Mouse (Mus musculus): Measurements from ENCODE around the gene Adamtsl4. TPM values are rescaled to one million over a fixed set of nuclear protein-coding genes. Genes with fewer than 3 reads are reported as not detected.
"Not testable (repeated sequence)": the region's sequence is repeated elsewhere in the genome, so short reads cannot be mapped to it uniquely, and the experiment has no call there.

The Adamtsl4 gene
- total RNA-seq, 2 experiments from 2014 or later = 6.8 to 7.7 TPM

- intact Hi-C loops (cut with DNase I) = no loop called here
- no peak for TF ChIP-seq CTCF (IDR thresholded peaks at IDR 0.05)
- Histone ChIP-seq H3K27ac (no peak overlapping the region), H3K4me3 (no peak overlapping the region)
- DNase-seq (ENCODE audit: extremely low spot score in 1 of 2, low spot score in 2 of 2) = no peak
Observed at GRCm38 (mm10) chr3:95663486-95663885, 24.2 kb downstream of the Adamtsl4 start.

- DNase-seq (ENCODE audit: extremely low spot score in 1 of 2, low spot score in 2 of 2) = no peak
- Histone ChIP-seq H3K27ac (0 out of 2 replicates have a peak overlapping the region, but pooled peaks have one; percentile 45), H3K4me3 (no peak overlapping the region)
- no peak for TF ChIP-seq CTCF (IDR thresholded peaks at IDR 0.05)
- intact Hi-C loops (cut with DNase I) = no loop called here
Observed at GRCm38 (mm10) chr3:95662724-95663449, 24.8 kb downstream of the Adamtsl4 start.

DNA sequence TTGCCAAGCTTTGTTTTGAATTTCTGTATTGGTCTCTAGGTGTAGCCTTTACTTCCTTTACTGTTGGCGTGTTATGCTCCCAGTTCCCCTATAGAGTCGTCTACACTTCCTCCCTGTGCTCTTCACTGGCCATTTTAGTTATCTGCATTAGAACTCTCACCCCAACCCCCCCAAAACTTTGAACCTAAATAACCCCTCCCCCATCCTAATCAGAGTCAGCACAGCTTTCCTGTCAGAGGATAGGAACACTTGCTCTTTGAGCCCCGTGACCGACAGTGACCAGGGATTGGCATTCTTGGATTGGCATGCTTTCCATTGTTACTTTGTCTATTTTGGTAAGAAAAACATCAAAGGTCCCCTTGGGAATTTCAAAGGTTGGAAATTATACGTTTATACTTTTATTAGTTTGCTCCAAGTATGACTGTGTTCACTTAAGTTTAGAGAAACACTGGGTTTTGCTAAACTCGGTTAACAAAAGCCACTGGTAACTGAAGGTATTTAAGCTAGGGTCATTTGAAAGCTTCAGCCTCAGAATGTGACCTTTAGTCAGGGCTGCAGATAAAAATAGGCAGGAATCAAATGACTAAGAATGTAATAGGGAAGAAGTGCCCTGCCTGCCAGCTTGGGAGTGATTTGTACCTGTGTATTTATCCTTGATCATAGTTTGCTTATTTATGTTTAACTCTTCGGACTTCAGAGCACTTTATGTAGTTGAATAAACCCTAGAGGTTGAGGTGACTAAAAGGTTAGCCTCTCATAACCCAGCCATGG is 25.6 kb downstream of the Adamtsl4 start:
- no peak for DNase-seq (ENCODE audit: extremely low spot score in 1 of 2, low spot score in 2 of 2)
- peak overlapping the region; percentile 98; the same call in 1 of the 2 replicates for H3K4me3 ChIP-seq
- peak overlapping the region; percentile 45; the same call in 1 of the 2 replicates for H3K27ac ChIP-seq
- intact Hi-C loops (cut with DNase I) = no loop called here
- TF ChIP-seq CTCF (IDR thresholded peaks at IDR 0.05) = no peak

DNA sequence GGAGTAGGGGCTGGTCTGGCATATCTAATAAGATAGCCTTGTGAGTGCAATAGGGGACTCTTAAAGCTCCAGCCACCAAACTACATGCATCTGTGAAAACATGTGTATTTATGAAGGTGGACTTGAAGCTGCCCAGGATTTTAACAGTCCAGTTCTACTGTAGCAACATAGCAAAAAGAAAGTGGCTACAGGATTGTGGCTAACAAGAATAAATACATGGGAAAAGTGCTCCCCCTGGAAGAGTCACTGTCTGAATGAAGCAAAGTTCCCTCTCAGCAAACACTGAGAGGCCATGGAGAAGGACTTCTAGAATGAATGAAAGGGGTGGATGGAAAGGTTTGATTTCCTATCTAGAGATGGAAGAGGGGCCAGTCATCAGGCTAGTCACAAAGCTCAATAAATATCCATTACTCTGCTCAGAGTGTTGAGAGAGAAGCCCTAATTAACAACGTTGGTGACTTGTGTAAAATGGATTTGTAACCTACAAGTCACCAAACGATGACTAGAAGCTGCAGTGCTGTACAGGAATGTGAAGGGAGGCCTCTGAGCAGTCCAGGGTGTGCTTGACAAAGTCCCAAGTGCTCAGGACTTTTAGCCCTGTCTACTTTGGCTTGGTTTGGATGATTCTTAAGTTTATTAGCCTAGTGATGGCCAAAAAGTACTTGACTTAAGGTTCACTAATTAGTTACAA is 26.8 kb downstream of the Adamtsl4 start:
- intact Hi-C loops (cut with DNase I) = no loop called here
- TF ChIP-seq CTCF (IDR thresholded peaks at IDR 0.05) = no peak
- peak overlapping the region; percentile 98 for H3K4me3 ChIP-seq
- H3K27ac ChIP-seq = no peak overlapping the region; the same call in 1 of the 2 replicates
- no peak for DNase-seq (ENCODE audit: extremely low spot score in 1 of 2, low spot score in 2 of 2)

DNA sequence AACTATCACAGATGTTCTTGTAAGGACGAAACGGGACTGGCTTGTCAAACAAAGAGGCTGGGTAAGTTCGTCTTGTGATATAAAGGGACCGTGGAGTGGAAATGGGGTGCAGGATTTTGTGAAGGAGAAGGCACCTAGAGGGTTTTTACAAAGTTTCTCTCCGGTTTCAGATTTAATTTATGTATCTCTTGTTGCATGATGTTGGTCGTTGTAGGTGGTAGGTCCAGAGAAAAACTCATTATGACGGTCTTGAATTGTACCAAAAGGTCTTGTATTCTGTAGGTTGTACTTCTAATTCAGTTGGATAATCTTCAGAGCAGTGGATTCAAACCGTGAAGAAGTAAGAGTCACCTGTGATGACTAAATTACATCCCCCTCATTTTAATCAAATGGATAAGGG is 27.8 kb downstream of the Adamtsl4 start:
- TF ChIP-seq CTCF (IDR thresholded peaks at IDR 0.05) = no peak
- H3K4me3 ChIP-seq = peak overlapping the region; percentile 98
- intact Hi-C loops (cut with DNase I) = loop anchor here (2.0 kb wide), 1 partner anchor 33 kb away; no protein-coding TSS in a partner anchor
- DNase-seq (ENCODE audit: extremely low spot score in 1 of 2, low spot score in 2 of 2) = no peak
- H3K27ac ChIP-seq = peak overlapping the region; percentile 96

DNA sequence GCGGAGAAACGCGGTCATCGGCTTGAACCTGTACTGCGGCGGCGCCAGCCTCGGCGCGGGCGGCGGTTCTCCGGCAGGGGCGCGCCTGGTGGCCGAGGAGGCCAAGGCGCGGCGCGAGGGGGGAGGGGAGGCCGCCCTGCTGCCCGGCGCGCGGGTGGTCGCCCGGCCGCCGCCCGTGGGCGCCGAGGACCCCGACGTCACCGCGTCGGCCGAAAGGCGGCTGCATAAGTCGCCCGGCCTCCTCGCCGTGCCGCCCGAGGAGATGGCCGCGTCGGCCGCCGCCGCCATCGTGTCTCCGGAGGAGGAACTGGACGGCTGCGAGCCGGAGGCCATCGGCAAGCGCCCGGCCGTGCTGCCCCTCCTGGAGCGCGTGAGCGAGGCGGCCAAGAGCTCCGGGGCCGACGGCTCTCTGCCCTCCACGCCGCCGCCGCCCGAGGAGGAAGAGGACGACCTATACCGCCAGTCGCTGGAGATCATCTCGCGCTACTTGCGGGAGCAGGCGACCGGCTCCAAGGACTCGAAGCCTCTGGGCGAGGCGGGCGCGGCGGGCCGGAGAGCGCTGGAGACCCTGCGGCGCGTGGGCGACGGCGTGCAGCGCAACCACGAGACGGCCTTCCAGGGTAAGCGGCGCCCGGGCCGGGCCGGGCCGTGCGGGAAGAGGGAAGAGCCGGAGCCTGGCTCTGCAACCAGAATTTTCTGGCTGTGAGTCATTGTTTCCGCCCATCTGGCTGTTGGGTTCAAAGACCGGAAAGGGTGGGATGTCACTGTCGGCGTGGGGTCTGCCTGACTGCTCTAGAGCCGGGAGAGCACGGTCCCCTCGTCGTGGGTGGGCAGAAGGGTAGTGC is 28.6 kb downstream of the Adamtsl4 start:
- no peak; the same call in 1 of the 2 replicates for TF ChIP-seq CTCF (IDR thresholded peaks at IDR 0.05)
- intact Hi-C loops (cut with DNase I) = loop anchor here (2.0 kb wide), 1 partner anchor 32 kb away; no protein-coding TSS in a partner anchor
- peak overlapping the region; percentile 96 for H3K27ac ChIP-seq
- DNase-seq (ENCODE audit: extremely low spot score in 1 of 2, low spot score in 2 of 2) = peak; percentile 53 to 61
- peak overlapping the region; percentile 98 for H3K4me3 ChIP-seq

- TF ChIP-seq CTCF (IDR thresholded peaks at IDR 0.05) = no peak; the same call in none of the 2 replicates
- peak; percentile 93 for DNase-seq (ENCODE audit: extremely low spot score in 1 of 2, low spot score in 2 of 2)
- intact Hi-C loops (cut with DNase I) = loop anchor here (2.0 kb wide), 1 partner anchor 32 kb away; no protein-coding TSS in a partner anchor
- peak within 1 kb of the TSS; percentile 96 for H3K27ac ChIP-seq
- peak within 1 kb of the TSS; percentile 98 for H3K4me3 ChIP-seq
Observed at GRCm38 (mm10) chr3:95658236-95658867, 29.4 kb downstream of the Adamtsl4 start, which contains the start of gene Mcl1. Gene Mcl1, plus strand, starts transcription at chr3:95658788.

DNA sequence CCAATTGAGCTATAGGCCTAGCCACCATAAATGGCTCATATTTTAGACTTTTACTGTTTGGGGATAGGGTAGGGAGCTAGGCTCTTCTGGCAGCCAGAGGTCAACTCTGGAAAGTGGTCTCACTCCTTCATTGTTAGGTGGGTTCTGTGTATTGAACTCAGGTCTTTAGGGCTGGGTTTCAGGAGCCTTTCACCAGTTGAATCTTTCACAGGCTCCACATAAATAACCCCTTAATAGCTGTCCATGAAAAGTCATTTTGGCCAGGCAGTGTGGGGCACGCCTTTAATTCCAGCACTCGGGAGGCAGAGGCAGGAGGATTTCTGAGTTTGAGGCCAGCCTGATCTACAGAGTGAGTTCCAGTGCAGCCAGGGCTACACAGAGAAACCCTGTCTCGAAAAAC is 30.0 kb downstream of the Adamtsl4 start:
- intact Hi-C loops (cut with DNase I) = loop anchor here (2.0 kb wide), 1 partner anchor 31 kb away; no protein-coding TSS in a partner anchor
- DNase-seq (ENCODE audit: extremely low spot score in 1 of 2, low spot score in 2 of 2) = no peak
- Histone ChIP-seq H3K27ac (no peak overlapping the region; the same call in 1 of the 2 replicates), H3K4me3 (no peak overlapping the region; the same call in 1 of the 2 replicates)
- TF ChIP-seq CTCF (IDR thresholded peaks at IDR 0.05) = no peak

DNA sequence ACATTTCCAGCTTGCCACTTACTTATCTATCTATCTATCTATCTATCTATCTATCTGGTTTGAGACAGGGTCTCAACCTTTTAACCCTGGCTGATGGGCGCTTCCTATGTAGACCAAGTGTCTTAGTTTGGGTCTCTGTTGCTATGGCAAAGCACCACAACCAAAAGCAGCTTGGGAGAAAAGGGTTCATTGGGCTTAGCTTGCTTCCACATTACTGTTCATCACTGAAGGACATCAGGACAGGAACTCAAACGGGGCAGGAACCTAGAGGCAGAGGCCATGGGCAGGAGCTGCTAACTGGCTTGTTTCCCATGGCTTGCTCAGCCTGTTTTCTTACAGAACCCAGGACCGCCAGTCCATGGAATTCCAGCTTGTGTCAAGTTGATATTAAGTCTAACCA is 30.6 kb downstream of the Adamtsl4 start:
- no peak for DNase-seq (ENCODE audit: extremely low spot score in 1 of 2, low spot score in 2 of 2)
- Histone ChIP-seq H3K4me3 (no peak overlapping the region), H3K27ac (no peak overlapping the region)
- intact Hi-C loops (cut with DNase I) = no loop called here
- no peak for TF ChIP-seq CTCF (IDR thresholded peaks at IDR 0.05)

GRCm38 (mm10) chr3:95655437-95655836 is 32.3 kb downstream of the Adamtsl4 start:
- Histone ChIP-seq H3K27ac (no peak overlapping the region), H3K4me3 (no peak overlapping the region)
- DNase-seq (ENCODE audit: extremely low spot score in 1 of 2, low spot score in 2 of 2) = no peak
- intact Hi-C loops (cut with DNase I) = no loop called here
- no peak for TF ChIP-seq CTCF (IDR thresholded peaks at IDR 0.05)

DNA sequence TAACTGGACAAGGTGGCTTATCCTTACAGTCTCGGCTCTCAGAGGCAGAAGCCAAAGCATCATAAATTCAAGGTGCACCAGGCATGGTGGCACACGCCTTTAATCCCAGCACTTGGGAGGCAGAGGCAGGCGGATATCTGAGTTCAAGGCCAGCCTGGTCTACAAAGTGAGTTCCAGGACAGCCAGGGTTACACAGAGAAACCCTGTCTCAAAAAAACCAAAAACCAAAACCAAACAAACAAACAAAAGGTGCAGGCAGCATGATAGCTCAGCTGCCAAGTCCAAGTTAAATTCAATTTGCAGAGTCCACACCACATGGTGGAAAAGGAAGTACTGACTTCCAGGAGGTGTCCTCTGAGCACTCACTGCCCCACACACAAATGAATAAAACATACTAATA is 33.3 kb downstream of the Adamtsl4 start:
- intact Hi-C loops (cut with DNase I); DNase-seq (ENCODE audit: extremely low spot score in 1 of 2, low spot score in 2 of 2); H3K4me3 ChIP-seq; H3K27ac ChIP-seq: not testable (repeated sequence)
